Mouse (Mus musculus): ENCODE measurements at regions not wholly inside any gene's neighbourhood (a gene's known extent, or its start where the extent isn't known, plus 50 kb on each side); places are given as distances from the start of the nearest gene placed in this dataset.

GRCm38 (mm10) chr17:87522500-87523091 lies 75.9 kb upstream of the Calm2 start:
- TF ChIP-seq CTCF (IDR thresholded peaks at IDR 0.05; ENCODE audit: borderline replicate concordance, extremely low read depth, insufficient read depth, insufficient read length), result no peak
- TF ChIP-seq POLR2A (IDR thresholded peaks at IDR 0.05; ENCODE audit: borderline replicate concordance, extremely low read depth, insufficient read depth, insufficient read length, poor library complexity, severe bottlenecking), result no peak
